Mouse (Mus musculus) thymus, postnatal 10 days (tissue): ENCODE measurements around the gene Zfp697.

Experiments
- DNase-seq, 2 experiments: peaks; one replicate each; pipeline ENCODE4 v3.0.0; 2021; ENCODE audit warnings: low spot score in 2 of 2

Gene Zfp697

DNA sequence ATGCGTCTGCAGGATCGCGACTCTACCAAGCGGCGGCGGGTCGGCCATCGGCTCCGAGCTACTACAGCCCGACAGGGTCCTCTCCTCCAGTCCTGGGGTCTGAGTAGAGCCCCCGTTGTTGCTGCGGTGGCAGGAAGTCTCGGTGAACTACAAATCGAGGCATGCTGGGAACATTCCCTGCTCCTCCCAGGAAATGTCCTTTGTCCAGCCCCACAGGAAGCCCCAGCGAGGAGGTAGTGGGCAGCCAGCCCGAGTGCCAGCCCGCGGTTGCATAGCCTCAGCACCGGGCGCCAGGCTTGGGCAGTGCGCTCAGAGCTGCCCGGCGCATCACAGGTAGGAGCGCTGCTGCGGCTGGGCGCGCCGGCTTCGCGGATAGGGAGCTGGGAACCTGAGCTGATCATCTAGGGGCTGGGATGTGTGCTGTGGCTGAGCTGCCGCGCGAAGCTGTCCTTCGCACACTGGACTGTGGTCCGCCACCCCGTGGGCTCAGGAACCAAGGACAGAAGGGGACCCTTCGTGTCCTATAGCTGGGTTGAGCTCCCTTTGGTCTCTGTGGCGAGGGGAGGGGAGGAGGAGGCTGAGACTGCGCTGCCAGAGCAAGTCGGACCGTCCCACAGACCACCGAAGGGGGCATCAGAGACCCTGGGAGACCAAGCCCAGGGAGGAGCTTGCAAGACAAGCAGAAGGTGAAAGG is at the start of gene Zfp697:
Gene Zfp697, plus strand, starts transcription at position 216 of the 694 bp plus-strand sequence.
- DNase-seq: no peak

DNA sequence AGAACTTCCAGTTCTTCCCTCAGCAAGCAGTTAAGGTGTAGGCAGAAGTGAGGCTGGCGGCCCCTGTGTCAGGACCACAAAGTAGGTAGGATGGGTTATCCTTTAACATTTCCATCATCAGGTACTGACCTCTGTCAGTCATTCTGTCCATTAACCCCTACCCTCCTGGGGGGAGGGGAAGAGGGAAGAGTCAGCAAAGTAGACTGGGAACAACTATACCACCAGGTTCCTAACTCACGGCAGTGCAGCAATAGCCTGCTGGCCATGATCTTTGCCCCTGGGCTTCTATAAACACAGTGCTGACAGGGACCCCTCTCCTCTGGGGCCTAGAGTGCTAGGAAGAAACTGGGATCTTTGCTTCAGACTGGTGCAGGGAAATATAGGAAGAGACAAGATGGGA is 48.3 kb upstream of the Zfp697 start:
- no peak for DNase-seq

DNA sequence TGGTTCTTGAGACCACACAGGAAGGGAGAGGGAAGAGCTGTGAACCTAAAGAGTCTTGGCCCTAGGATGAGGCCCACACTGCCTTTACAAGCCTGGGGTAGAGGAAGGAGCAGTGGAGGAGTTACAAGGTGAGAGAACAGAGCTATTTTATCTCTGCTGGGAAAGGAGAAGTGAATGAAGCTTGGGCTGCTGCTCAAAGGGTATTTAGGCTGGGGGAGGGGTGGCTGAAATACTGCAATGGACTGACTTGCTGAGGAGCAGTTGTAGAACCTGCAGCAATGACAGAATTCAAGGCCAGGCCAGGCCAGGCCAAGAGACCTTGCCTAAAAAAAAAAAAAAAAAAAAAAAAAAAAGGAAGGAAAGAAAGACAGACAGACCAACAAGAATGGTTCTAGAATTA is 46.9 kb upstream of the Zfp697 start:
- no peak for DNase-seq

DNA sequence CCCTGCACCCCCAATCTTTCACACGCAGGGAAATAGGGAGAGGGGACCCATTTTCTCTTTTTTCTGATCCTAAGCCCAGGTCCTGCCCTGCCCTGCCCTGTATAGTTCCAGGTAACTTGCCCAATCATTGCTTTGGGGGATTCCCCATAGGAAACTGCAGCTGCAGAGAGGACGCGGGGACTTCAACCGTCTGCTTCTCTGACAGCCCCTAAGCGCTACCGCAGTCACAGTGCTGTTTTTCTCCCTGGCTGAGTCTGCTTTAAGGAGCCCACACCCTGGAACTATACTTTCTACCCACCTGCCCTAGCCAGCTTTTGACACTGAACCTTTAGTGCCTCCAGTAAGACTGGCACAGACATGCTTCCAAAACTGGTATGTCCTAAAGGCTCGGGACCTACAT is 46.4 kb upstream of the Zfp697 start:
- peak; percentile 42 to 49 for DNase-seq

DNA sequence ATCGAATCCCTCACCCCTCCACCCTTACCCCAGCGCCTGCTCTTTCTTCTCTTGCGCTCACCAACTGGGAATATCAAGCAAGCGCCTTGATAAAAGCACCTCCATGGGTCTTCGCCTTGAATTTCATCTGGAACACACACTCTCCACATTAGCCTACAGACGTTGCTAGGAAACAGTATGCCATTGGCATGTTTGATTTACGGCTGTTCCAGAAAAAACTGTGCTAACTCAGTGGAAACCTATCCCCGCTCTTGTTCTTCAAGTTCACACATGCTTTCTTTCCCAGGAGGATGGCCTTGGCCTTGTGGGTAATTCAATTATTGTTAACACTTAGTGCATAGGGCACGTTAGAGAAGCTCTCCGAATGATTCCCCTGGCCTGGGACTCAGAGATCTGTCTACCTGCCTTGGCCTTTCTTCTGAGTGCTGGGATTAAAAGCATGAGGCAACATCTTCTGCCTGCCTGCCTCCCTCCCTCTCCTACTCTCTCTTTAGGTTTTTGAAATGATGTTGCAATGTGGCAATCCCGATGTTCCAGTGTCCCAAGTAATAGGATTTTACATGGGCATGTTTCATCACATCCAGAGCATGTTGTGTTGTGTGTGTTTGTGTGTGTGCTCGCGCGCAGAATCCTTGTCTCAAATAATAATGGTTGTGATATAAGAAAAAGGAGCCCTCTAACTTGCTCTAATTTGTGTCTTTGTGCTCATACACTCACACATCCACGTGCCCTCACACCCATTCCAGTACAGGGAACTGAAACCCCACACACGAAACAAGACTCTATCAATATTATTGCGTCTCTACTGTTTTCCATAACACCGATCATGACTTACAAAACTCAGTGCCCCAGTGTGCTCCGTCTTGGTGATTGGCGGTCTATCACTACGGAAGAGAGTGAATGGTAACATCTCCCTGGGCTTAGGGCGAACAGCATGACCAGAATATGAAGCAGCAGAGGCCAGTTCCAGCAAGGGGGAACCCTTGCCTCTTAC is 45.3 kb upstream of the Zfp697 start:
- DNase-seq: no peak

DNA sequence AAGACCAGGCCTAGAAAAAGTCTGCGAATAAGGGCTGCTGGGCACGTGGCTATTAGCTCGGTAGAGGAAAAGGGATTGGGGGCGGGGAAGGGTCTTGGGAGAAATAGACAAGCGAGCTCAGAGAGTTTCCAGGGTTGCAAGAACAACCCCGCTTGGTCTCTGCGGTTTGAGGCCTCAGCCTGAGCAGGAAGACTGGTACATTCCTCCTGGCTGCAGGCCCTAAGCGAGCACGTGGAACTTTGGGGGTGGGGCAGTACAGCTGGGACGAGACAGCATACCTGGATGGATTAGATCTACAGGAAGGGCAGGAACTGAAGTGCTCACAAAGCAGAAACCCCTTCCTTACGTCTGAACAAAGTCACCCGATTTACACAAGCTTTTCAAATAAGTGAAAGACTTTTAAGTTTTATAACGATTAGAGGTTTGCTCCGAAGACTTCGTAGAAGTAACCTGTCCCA is 43.6 kb upstream of the Zfp697 start:
- DNase-seq: peak; percentile 40 to 51

DNA sequence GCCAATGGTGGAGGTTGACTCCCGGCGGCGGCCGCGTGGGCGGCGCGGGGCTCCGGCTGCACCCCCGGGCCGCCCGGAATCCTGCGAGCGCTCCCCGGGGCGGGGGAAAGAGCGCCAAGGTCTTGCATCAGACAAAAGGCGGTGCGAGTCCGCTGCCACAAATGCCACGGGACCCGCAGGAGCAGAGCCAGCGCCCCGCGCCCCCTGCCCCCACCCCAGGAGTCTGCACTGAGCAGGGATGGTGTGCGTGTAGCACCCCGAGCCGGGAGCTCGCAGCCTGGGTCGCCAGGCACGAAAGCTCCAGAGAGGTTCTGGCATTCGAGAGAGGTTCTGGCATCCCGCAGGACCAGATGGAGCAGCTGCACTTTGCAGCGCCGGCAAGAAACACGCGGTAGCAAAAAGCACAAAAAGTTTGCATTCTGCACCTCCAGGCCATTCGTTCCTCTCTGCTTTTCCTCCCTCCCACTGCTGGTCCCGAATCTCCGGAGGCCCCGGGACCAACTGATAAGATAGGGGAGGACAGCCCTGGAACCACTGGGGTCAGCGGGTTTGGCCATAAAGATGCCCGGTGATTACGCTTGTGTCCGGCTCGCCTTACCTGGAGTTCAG is 43.1 kb upstream of the Zfp697 start:
- peak; percentile 35 to 51 for DNase-seq

DNA sequence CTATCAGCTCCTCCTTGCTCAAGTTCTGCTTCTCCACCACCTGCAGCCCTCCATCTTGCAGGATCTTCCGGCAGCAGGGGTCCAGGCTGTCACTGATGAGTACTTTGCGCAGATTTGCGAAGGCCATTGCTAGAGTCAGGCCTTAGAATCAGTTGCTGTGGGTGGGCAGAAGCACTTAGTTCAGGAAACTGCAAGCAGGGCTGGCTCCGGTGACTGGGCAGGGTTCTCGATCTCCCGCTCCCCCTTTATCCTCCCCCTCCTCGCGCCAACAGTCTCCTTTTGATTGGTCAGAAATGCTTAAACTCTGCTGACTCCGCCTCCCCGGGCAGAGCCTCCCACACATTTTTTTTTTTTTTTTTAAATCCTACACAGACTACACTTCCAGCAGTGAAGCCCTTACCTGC is 42.6 kb upstream of the Zfp697 start, which contains the start of gene Phgdh:
Gene Phgdh, minus strand, starts transcription at position 285 of the 404 bp plus-strand sequence.
- DNase-seq: peak; percentile 76 to 78

DNA sequence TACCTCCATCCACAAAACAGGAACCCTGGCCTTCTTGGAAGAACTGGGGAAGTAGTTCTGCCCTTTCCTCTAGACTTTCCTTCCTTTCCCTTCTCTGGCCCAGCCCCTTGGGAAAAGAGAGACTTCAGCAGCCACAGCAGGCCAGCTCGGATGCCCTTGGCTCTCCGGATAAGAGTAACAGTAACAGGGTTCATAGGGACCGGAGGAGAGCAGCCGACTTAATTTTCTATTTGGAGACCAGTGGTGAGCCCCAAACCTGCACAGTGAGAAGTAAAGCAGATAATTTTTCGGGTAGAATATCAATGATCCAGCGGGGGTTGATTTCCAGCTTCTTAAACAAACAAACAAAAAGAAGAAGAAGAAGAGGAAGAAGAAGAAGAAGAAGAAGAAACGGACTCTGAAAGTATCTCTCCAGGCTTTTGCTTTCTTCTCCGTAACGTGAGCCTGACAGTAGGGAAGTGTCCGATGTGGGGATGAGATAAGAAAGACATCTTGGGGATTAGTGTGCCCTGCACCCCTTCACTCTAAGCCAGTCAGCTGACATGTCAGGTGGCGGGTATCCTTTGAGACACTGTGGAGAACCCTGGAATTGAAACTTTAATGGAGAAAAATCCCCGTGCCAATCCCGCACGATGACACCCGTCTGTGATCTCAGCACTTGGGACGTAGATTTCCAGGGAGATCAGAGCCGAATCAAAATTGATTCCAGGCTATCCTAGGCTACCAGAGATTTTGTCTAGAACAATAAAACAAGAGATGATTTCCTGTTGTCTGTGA is 41.3 kb upstream of the Zfp697 start:
- no peak for DNase-seq

DNA sequence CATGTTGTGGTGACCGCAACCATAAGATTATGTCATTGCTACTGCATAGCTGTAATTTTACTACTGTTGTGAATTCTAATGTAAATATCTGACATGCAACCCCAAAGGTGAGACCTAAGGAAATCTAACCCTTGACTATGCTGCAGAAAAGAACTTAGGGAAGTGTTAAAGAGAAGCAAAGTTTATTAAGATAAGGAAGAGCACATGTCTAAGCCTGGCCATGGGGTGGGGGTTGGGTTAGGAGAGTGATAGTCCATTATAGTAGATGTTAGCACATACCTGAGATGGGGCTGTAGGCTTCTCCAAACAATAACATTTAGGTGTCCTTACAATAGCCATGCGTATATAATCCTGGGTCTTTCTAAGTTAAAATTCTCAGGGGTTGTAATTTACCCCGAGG is 39.0 kb upstream of the Zfp697 start:
- DNase-seq: no peak

DNA sequence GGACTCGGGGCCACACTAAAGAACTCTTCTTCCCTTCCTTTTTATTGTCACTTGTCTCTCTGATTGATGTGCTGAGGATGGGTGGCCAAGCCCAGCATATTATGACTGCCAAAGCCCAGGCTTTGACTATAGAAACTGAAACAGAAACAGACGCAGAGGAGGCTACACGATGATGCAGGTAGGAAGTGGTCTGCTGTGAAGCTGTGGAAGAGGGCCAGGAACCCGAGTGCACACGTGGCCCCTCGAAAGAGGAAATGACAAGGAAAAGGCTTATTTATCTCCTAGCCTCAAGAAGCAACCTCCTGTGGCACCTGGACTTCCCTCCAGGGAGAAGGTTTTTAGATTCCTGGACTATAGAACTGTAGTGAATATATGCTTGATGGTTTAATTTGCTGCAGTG is 34.2 kb upstream of the Zfp697 start:
- peak in 1 of 2 experiments; percentile 33 for DNase-seq

DNA sequence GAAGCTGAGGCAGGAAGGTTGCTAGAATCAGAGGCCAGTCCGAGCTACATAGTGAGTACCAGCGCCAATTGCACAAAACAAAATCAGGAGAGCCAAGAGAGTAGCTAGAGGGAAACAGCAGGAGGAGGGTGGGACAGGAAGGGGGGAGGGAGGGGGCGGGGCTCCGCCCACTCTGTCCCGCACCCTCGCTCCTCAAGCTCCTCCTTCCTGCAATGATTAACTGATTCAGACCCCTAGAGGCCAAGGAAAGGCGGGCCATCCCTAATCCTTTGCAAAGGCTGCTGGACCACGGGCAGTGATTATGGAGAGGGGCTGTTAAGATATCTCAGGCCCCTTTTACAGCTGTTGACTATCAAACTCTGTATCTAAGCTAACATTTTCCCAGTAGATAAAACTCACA is 33.6 kb upstream of the Zfp697 start:
- no peak for DNase-seq

DNA sequence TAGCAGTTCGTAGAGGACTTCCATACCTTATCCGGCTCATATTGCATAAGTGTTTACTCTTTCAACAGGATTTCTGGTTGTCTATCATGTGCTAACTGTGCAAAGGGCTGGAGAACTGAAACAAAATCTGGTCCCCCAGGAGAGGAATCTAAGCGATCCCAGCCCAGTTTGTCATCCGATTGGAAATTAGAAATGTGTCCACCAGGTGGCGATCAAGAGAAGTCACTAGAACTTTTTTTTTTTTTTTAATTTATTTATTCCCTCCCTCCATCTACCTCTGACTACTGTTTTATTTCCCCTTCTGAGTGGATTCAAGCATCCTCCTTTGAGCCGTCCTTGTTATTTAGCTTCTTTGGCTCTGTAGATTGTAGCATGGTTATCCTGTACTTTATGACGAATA is 28.4 kb upstream of the Zfp697 start:
- peak in 1 of 2 experiments; percentile 72 for DNase-seq

DNA sequence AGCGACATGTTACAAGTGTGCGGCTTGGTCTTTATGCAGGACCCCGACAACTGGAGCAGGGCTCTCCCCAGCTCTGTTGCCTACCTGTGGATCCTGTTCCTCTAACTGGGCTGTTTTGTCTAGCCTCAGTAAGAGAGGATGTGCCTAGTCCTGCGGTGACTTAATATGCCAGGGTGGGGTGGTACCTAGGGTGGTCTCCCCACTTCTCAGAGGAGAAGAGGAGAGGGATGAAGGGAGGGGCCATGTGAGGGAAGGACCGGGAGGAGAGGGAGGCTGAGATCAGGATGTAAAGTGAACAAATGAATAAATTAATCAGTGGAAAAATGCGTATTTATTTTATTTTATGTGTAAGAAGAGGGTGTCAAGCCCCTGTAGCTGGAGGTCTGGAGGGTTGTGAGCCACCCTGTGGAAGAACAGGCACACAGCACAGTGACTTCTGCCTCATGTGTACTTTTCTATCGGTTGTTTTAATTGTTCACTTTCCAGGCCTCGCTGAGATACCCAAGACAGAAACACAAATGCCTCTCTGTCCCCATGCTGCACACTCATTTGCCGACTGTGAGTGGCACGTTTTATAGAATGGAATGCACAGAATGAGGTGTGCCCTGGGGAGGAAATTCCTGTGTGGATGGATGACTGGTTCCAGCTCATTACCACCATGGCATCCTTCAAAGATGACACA is 26.8 kb upstream of the Zfp697 start:
- no peak for DNase-seq

DNA sequence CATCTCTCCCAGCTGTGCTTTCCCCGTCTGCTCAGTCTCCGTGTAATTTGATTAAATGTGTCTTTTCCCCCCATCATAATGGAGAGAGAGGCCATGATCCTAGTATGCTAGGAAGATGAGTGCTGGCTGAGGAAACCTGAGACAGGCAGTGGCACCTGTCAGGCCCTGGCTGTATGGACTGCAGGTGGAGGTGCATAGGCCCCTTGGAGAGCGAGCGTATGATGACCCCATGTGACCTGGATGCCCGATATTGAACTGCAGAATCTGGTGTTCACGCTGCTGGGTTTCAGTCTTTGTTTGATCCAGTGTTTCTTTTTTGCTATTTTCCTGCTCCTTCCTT is 26.3 kb upstream of the Zfp697 start:
- no peak for DNase-seq

DNA sequence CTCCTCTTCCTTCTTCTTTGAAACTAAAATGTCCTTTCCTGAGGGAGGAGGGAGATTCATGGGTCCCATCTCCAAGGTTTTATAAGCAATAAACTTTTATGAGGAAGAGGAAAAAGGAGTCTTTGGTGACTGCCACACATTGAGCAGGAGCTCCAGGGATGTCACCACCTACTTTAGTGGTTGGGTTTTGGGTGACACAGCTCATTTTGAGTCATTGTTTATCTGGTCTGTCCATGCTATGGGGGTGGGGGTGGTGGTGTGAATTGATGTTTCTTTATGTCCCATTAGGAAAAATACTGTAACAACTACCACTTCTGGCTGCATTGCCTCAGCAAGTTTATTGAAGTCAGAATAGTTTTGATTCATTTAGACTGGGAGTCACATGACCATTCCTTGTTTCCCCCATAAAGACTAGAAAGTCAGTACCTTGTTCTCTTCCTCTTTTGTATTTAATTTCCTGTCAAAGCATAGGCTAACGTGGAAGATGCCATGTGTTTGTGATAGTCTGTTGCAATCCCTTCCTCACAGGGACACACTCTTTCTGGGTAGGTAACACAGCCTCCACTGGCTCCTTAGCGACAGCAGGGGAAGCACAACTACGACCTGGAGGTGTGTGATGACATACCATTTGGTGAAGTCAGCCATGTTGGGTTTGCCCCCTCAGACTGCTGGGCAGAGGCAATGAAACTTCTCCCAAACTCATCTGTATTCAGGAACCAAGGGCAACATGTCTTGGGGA is 25.5 kb upstream of the Zfp697 start:
- no peak for DNase-seq

DNA sequence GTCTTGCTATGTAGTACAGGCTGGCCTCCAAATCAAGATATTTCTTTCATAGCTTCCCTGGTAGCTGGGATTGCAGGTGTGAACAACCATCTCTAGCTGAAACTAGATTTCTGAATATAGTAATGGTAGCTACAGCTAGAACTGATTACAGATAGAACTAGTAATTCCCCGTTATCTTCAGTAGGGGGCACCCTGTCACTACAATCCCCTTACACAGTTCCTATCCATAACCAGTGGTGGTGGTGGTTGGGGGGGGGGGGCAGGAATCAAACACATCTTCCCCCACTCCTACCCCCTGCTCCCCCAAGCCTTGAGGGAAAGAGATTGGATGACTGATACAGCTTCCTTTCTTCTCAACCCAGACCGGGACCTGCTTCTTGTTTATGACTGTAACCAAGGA is 19.5 kb upstream of the Zfp697 start:
- DNase-seq: peak in 1 of 2 experiments; percentile 22

DNA sequence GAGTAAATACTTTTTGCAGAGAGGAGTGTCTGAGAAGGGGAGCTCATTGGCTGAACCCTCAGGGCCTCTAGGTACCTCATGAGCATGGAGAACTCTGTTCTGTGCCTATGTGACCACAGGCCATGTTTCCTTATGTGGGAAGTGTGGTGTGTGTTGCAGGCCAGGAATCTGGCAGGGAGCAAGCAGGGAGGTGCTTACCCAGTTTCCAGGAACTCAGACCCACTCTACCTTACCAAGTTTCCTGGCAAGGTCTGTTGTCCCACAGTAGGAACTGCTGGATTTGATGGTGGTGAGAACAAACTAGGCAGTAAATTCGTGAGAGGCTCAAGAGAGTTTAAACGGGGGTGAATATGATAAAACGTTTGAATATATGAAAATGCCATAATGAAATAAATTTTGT is 16.2 kb upstream of the Zfp697 start:
- no peak for DNase-seq

DNA sequence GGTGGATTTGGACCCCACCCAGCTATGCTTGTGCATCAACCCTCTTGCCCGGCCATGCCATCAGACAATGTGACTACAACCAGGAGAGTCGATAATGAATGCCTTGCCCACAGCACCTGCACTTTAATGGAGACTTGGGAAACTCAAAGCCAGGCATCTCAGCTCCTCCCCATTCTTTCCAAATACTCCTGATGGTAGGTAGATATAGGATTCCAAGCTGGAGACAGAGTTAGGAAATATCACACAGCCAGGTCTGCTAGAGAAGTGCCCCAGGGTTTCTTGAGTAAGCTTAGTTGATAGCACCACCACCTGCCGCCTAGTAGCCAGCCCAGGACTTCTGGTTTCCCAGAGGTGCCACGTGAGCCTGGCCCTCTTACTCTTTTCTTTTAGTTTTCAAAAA is 15.4 kb upstream of the Zfp697 start:
- no peak for DNase-seq

DNA sequence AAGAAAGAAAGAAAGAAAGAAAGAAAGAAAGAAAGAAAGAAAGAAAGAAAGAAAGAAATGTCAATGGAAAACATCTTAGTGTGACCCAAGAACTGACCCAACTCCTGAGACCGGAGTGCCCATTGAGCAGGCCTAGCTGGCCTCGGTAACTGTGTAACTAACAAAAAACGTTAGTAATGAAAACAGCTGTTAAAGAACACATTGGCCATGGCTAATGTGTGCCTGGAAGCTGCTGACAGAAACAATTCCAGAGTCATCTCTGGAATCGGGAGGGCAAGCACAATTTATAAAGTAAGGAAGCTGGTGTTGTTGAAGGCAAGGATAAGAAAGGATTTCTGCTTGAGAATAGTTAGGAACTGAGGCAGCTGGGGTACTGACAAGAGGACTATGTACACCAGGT is 14.0 kb upstream of the Zfp697 start:
- no peak for DNase-seq
